Mouse (Mus musculus) limb, embryonic 15.5 days (tissue): Measurements from ENCODE around the gene Def6. TPM values are rescaled to one million over a fixed set of nuclear protein-coding genes. Genes with fewer than 3 reads are reported as not detected.
A peak's percentile ranks its signal among the peaks of the same experiment; 100 is the strongest.

Experiments used
- ATAC-seq: fragments of 200-750 bp; cut with Nextera tagmentation; 2 replicates; pipeline ENCODE4 v1.8.0; 2017; ENCODE audit warnings: low read depth, moderate TSS enrichment; ENCODE audit not compliant: insufficient number of reproducible peaks, low FRiP score, low TSS enrichment
- H3K27ac ChIP-seq: fragments of 300-500 bp; sonication (generic); 2 replicates; pipeline ENCODE4 v1.5.1; 2015; ENCODE audit warnings: moderate library complexity, mild to moderate bottlenecking, inconsistent platforms
- H3K27me3 ChIP-seq: fragments of 300-500 bp; sonication (generic); 2 replicates; pipeline ENCODE4 v1.6.1; 2015; ENCODE audit warnings: inconsistent platforms
- H3K36me3 ChIP-seq: fragments of 300-500 bp; sonication (generic); 2 replicates; pipeline ENCODE4 v1.6.1; 2015; ENCODE audit warnings: inconsistent platforms
- H3K4me1 ChIP-seq: fragments of 300-500 bp; sonication (generic); 2 replicates; pipeline ENCODE4 v1.6.1; 2015; ENCODE audit warnings: inconsistent platforms
- H3K4me2 ChIP-seq: fragments of 300-500 bp; sonication (generic); 2 replicates; pipeline ENCODE4 v1.6.1; 2015; ENCODE audit warnings: mild to moderate bottlenecking, inconsistent platforms
- H3K4me3 ChIP-seq: fragments of 300-500 bp; sonication (generic); 2 replicates; pipeline ENCODE4 v1.5.1; 2015; ENCODE audit warnings: mild to moderate bottlenecking, inconsistent platforms
- H3K9ac ChIP-seq: fragments of 300-500 bp; sonication (generic); 2 replicates; pipeline ENCODE4 v1.6.1; 2015; ENCODE audit warnings: inconsistent platforms
- H3K9me3 ChIP-seq: fragments of 300-500 bp; sonication (generic); 2 replicates; pipeline ENCODE4 v1.6.1; 2016; ENCODE audit warnings: inconsistent platforms
- WGBS: fragments of 180-500 bp; shearing (Covaris S2); methylation state at CpG from one replicate; pipeline ENCODE4 v1.1.7; 2015; 5-methylcytosine and 5-hydroxymethylcytosine counted together
- polyA plus RNA-seq: library from polyadenylated mRNA; unstranded; fragments of >200 nt; fragmentation: Nextera tagmentation; extraction: Ambion mirVana; gene quantifications from 2 replicates; pipeline ENCODE4 v1.2.1, GENCODE M21; 2015

Def6 gene
- polyA plus RNA-seq, 1 experiment from 2014 or later, result 19.2 TPM

GRCm38 (mm10) chr17:28232475-28233060 is 25.0 kb downstream of the Def6 start, which contains the start of gene Ppard:
Ppard (plus strand) TSS chr17:28232700.
- H3K27me3 ChIP-seq, result no peaks in the 10 kb centered on the region
- H3K4me3 ChIP-seq, result peak within 1 kb of the TSS; percentile 80
- H3K27ac ChIP-seq, result peak within 1 kb of the TSS; percentile 90
- WGBS, result under 1% methylated on average over 55 of the region's 57 CpGs
- peak within 1 kb of the TSS; percentile 76 for H3K4me2 ChIP-seq
- peak; percentile 92 for ATAC-seq
- peak within 1 kb of the TSS; percentile 94 for H3K9ac ChIP-seq
- peaks cover 13% of the 10 kb centered on the region for H3K36me3 ChIP-seq
- H3K4me1 ChIP-seq, result peaks cover 41% of the 10 kb centered on the region
- H3K9me3 ChIP-seq, result no peaks in the 10 kb centered on the region

GRCm38 (mm10) chr17:28233091-28233731 is 25.6 kb downstream of the Def6 start:
- Histone ChIP-seq H3K27me3 (no peaks in the 10 kb centered on the region), H3K36me3 (peaks cover 17% of the 10 kb centered on the region), H3K27ac (peak overlapping the region; percentile 90), H3K4me2 (peak overlapping the region; percentile 76), H3K9me3 (no peaks in the 10 kb centered on the region), H3K4me1 (peaks cover 41% of the 10 kb centered on the region), H3K4me3 (peak overlapping the region; percentile 80), H3K9ac (peak overlapping the region; percentile 94)
- peak; percentile 21; the same call in 1 of the 2 replicates for ATAC-seq
- 2% methylated on average over 16 of the region's 17 CpGs for WGBS

GRCm38 (mm10) chr17:28234641-28235040 is 27.1 kb downstream of the Def6 start:
- H3K4me3 ChIP-seq, result no peak overlapping the region
- no peak overlapping the region for H3K27ac ChIP-seq
- no peak for ATAC-seq
- no peak overlapping the region for H3K4me2 ChIP-seq
- WGBS, result 84% methylated on average over 5 of the region's 5 CpGs
- no peaks in the 10 kb centered on the region for H3K9me3 ChIP-seq
- H3K9ac ChIP-seq, result no peak overlapping the region
- H3K4me1 ChIP-seq, result peaks cover 41% of the 10 kb centered on the region
- peaks cover 22% of the 10 kb centered on the region for H3K36me3 ChIP-seq
- H3K27me3 ChIP-seq, result no peaks in the 10 kb centered on the region

GRCm38 (mm10) chr17:28235982-28236635 is 28.5 kb downstream of the Def6 start:
- H3K27me3 ChIP-seq, result no peaks in the 10 kb centered on the region
- H3K4me2 ChIP-seq, result no peak overlapping the region
- H3K4me3 ChIP-seq, result no peak overlapping the region
- H3K9ac ChIP-seq, result no peak overlapping the region
- no peaks in the 10 kb centered on the region for H3K9me3 ChIP-seq
- peaks cover 36% of the 10 kb centered on the region for H3K36me3 ChIP-seq
- no peak for ATAC-seq
- 0 out of 2 replicates have a peak overlapping the region, but pooled peaks have one; percentile 24 for H3K27ac ChIP-seq
- peaks cover 41% of the 10 kb centered on the region for H3K4me1 ChIP-seq
- WGBS, result 71% methylated on average over 7 of the region's 7 CpGs

GRCm38 (mm10) chr17:28236636-28237015 is 29.0 kb downstream of the Def6 start:
- no peak overlapping the region for H3K4me2 ChIP-seq
- H3K27ac ChIP-seq, result 0 out of 2 replicates have a peak overlapping the region, but pooled peaks have one; percentile 24
- peaks cover 41% of the 10 kb centered on the region for H3K4me1 ChIP-seq
- ATAC-seq, result no peak
- H3K9me3 ChIP-seq, result no peaks in the 10 kb centered on the region
- H3K27me3 ChIP-seq, result no peaks in the 10 kb centered on the region
- peaks cover 41% of the 10 kb centered on the region for H3K36me3 ChIP-seq
- no peak overlapping the region for H3K4me3 ChIP-seq
- WGBS, result 77% methylated on average over 4 of the region's 4 CpGs
- H3K9ac ChIP-seq, result no peak overlapping the region

GRCm38 (mm10) chr17:28237362-28237761 is 29.8 kb downstream of the Def6 start:
- H3K4me3 ChIP-seq, result no peak overlapping the region
- WGBS, result 59% methylated on average over 5 of the region's 5 CpGs
- H3K36me3 ChIP-seq, result peaks cover 48% of the 10 kb centered on the region
- H3K4me1 ChIP-seq, result peaks cover 46% of the 10 kb centered on the region
- no peaks in the 10 kb centered on the region for H3K27me3 ChIP-seq
- H3K9me3 ChIP-seq, result no peaks in the 10 kb centered on the region
- H3K9ac ChIP-seq, result no peak overlapping the region
- no peak overlapping the region for H3K4me2 ChIP-seq
- no peak for ATAC-seq
- no peak overlapping the region for H3K27ac ChIP-seq

- H3K27ac ChIP-seq, result no peak overlapping the region
- H3K36me3 ChIP-seq, result peaks cover 51% of the 10 kb centered on the region
- H3K27me3 ChIP-seq, result no peaks in the 10 kb centered on the region
- no peaks in the 10 kb centered on the region for H3K9me3 ChIP-seq
- no peak overlapping the region for H3K4me3 ChIP-seq
- no peak overlapping the region for H3K9ac ChIP-seq
- peaks cover 46% of the 10 kb centered on the region for H3K4me1 ChIP-seq
- 78% methylated on average over 6 of the region's 6 CpGs for WGBS
- H3K4me2 ChIP-seq, result no peak overlapping the region
- ATAC-seq, result no peak
Observed at GRCm38 (mm10) chr17:28237874-28238273, 30.3 kb downstream of the Def6 start.

GRCm38 (mm10) chr17:28240846-28241245 is 33.3 kb downstream of the Def6 start:
- Histone ChIP-seq H3K4me1 (peaks cover 41% of the 10 kb centered on the region), H3K9me3 (no peaks in the 10 kb centered on the region), H3K4me3 (no peak overlapping the region), H3K36me3 (peaks cover 54% of the 10 kb centered on the region), H3K4me2 (no peak overlapping the region), H3K27me3 (no peaks in the 10 kb centered on the region), H3K27ac (no peak overlapping the region), H3K9ac (no peak overlapping the region)
- 83% methylated on average over 5 of the region's 5 CpGs for WGBS
- no peak for ATAC-seq

- H3K27me3 ChIP-seq, result no peaks in the 10 kb centered on the region
- no peak overlapping the region for H3K4me3 ChIP-seq
- 70% methylated on average over 6 of the region's 6 CpGs for WGBS
- peaks cover 49% of the 10 kb centered on the region for H3K36me3 ChIP-seq
- peaks cover 37% of the 10 kb centered on the region for H3K4me1 ChIP-seq
- no peak overlapping the region for H3K27ac ChIP-seq
- no peak for ATAC-seq
- no peak overlapping the region for H3K4me2 ChIP-seq
- H3K9ac ChIP-seq, result no peak overlapping the region
- H3K9me3 ChIP-seq, result no peaks in the 10 kb centered on the region
Observed at GRCm38 (mm10) chr17:28242296-28242695, 34.7 kb downstream of the Def6 start.

GRCm38 (mm10) chr17:28244214-28244613 is 36.6 kb downstream of the Def6 start:
- H3K4me3 ChIP-seq, result no peak overlapping the region
- H3K4me1 ChIP-seq, result peaks cover 52% of the 10 kb centered on the region
- no peak overlapping the region for H3K4me2 ChIP-seq
- no peaks in the 10 kb centered on the region for H3K27me3 ChIP-seq
- WGBS, result 84% methylated on average over 6 of the region's 6 CpGs
- no peak for ATAC-seq
- H3K27ac ChIP-seq, result peak overlapping the region; percentile 77
- H3K9ac ChIP-seq, result no peak overlapping the region
- peaks cover 35% of the 10 kb centered on the region for H3K36me3 ChIP-seq
- no peaks in the 10 kb centered on the region for H3K9me3 ChIP-seq

GRCm38 (mm10) chr17:28244714-28245113 is 37.1 kb downstream of the Def6 start:
- Histone ChIP-seq H3K4me3 (no peak overlapping the region), H3K4me1 (peaks cover 55% of the 10 kb centered on the region), H3K36me3 (peaks cover 32% of the 10 kb centered on the region), H3K4me2 (no peak overlapping the region), H3K27me3 (no peaks in the 10 kb centered on the region), H3K27ac (peak overlapping the region; percentile 77), H3K9me3 (no peaks in the 10 kb centered on the region), H3K9ac (no peak overlapping the region)
- ATAC-seq, result peak; percentile 31; the same call in 1 of the 2 replicates
- 27% methylated on average over 6 of the region's 6 CpGs for WGBS

- peaks cover 19% of the 10 kb centered on the region for H3K36me3 ChIP-seq
- H3K4me1 ChIP-seq, result peaks cover 59% of the 10 kb centered on the region
- peak overlapping the region; percentile 60; the same call in 1 of the 2 replicates for H3K27ac ChIP-seq
- no peaks in the 10 kb centered on the region for H3K9me3 ChIP-seq
- no peak overlapping the region for H3K4me2 ChIP-seq
- H3K9ac ChIP-seq, result no peak overlapping the region
- ATAC-seq, result no peak
- H3K4me3 ChIP-seq, result no peak overlapping the region
- 71% methylated on average over 11 of the region's 11 CpGs for WGBS
- no peaks in the 10 kb centered on the region for H3K27me3 ChIP-seq
Observed at GRCm38 (mm10) chr17:28246640-28247039, 39.1 kb downstream of the Def6 start.
